Mouse (Mus musculus) MEL-GATA-1-ER (cell line): ENCODE data around the gene 4921507P07Rik.
"Not testable (repeated sequence)": the region's sequence is repeated elsewhere in the genome, so short reads cannot be mapped to it uniquely, and the experiment has no call there.

Source experiments
- DNase-seq: peaks from one replicate; pipeline ENCODE4 v3.0.0-alpha.2; 2012; ENCODE audit warnings: low read depth; ENCODE audit errors: extremely low read depth

Gene 4921507P07Rik

DNA sequence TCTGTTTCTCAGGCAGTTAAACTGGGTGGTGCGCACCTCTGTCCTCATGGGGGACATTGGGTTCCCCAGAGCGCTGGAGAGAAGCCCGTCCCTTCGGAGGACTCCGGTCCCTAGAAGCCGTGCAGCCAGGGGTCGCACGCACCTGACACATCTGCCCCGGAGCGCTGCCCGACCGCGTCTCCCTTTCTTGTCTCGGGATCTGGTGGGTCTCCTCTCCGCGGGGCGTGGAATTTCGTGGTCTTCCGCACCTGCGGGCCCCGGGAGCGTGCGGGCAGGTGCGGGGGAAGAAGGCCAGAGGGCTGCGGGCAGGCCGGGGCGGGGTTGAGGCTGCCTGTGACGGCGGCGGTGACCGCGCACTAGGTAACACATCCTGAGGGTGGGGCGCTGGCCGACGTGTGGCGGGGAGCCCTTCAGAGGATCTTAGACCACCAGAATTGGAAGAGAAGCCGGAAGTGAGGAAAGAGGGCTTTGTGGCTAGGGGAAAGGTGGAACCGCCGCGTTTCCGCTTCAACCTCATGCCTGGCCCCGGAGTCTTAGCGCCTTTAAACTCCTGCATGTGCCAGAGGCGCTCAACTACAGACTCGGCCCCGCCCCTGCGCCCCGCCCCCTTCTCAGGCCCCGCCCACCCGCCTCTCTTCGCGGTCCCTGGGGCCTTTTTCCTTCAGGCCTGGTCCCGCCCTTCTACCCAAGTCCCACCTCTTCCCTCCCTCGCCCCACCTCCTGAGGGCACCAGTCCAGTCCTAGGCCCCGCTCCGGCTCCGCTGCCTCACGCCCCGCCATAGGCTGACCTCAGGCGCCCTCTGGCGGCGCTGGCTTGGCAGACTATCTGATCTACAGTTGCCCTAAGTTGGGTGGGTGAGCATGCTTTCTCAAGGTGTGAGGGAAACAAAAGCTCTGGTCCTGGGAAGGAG, at the start of gene 4921507P07Rik:
TSS of gene 4921507P07Rik (minus strand) at position 332 of the 911 bp plus-strand sequence.
- DNase-seq = peak; percentile 74

DNA sequence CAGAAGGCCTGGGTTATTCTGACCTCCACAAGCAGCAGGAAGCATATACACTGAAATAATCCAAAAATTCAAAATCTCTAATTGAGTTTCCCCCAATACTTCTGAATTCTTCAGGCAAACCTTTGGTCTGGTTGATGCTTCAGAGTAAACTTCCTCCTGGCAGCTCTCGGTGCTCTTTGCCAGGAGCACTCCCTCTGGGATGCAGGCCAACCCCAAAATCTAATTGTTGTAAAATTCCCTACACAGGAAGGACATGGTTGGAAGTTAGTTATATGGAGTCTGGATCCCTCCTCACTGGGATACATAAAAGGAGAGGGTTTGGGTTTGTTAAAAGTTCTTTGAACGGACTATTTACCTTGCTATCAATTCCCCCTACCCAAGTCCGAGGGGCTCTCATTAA, 48.3 kb upstream of the 4921507P07Rik start:
- no peak for DNase-seq

DNA sequence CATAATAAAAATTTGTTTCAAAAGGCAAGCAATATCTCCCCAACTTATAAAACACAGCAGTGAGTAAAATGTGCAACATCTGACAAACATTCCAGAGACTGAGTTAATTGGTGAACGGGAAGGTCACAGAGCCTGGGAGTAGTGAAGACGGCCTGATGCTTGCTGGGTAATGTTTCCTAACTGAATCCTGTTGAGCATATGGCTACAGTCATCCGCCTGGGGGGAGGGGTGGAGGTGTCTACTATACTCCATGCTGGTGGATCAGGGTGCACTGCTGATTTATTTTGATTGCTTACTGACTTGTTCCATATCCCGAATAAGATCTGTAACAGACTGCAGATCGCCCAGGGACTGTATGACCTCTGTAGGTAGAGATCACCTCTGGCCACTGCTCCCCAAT, 45.5 kb upstream of the 4921507P07Rik start:
- DNase-seq = no peak

DNA sequence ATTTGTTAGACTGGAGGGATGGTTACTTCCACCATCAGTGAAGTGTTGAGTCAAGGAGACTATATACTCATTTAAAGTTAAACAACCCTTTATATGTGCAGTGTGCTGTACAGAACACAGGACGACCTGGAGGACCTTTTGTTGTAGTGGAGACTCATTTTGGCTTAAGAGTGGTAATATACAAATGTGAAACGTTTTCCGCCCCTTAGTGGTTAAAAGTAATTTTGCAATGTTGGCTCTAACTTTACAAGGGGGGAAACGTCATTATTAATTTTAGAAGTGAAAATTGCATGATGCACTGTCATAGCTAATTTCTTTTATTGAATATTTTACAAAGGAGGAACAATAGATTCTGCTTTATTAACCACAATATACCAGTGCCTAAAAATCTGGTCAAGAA, 43.9 kb upstream of the 4921507P07Rik start:
- no peak for DNase-seq

DNA sequence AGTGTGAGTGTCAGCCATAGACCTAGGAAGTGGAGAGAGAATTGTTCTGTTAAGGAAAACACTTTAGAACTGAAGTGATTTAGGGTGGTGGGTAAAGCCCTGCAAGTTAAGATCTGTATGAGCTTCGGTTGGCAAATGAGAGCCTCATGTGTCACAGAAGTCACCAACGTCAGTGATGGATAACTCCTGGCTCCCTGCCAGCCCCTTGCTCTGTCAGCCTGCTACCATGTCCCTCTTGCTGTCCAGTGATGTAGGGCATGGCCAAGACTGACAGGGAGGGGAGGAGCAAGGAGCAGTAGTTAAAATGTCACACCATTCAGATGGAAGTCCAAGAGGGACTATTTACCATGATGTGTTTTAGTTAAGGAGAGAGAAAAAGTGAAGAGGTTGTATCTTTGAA, 43.2 kb upstream of the 4921507P07Rik start:
- no peak for DNase-seq

DNA sequence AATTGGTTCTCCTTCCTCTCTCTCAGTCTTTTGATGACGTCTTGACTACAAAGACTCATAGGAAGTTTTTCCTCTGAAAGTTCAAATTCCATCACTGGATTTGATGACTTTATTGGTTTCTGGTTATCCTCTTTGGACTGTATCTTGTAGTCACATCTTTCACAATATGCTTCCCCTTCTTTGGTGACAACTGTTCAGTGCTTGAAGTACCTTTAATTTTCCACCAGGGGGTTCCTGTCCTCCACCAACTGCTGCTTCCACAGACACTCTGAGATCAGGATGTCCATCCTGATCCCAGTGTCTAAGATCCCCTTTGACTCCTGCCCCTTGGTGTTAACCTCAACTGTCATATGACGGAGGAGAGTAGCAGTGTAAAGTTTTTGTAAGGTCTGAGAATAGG, 29.7 kb upstream of the 4921507P07Rik start:
- DNase-seq = not testable (repeated sequence)

DNA sequence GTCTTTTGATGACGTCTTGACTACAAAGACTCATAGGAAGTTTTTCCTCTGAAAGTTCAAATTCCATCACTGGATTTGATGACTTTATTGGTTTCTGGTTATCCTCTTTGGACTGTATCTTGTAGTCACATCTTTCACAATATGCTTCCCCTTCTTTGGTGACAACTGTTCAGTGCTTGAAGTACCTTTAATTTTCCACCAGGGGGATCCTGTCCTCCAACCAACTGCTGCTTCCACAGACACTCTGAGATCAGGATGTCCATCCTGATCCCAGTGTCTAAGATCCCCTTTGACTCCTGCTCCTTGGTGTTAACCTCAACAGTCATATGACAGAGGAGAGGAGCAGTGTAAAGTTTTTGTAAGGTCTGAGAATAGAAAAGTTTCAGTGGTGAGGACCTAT, 21.8 kb upstream of the 4921507P07Rik start:
- DNase-seq = not testable (repeated sequence)

DNA sequence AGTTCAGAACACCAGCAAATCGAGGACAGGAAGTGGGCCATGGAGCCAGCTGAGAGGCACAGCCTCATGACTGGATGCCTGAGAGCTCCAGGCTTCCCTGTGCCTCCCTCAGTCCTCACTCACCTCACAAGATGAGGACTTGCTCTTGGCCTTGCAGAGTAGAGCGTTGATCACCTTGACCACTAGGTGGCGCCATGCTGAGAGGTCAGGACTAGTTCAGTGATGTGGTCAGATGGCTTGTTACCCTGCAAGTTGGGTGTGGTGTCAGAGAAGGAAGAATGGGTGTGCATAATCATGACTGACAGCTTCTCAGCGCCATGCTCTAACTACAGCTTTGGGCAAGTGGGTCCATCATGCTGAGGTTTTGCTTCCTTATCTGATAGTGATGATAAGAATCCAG, 5.2 kb upstream of the 4921507P07Rik start:
- DNase-seq = peak; percentile 53

DNA sequence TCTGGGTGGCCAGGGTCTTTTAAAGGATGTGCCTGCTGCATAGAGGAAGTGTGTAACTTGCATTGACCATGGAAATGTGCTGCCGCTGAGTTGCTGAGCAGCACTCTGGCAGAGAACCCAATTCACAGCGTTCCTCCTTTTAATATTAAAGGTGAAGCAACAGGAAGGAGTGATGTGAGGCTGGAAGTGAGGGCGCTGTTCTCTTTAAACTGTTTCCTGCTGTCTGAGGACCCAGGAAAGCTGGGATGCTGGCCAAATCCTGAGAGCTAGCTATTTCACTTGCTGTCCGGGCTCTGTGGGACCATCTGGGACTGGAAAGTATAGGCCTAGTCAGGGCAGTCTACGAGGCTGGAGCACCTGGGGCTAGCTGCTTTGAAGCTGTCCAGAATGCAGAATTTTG, 2.1 kb upstream of the 4921507P07Rik start:
- DNase-seq = no peak

DNA sequence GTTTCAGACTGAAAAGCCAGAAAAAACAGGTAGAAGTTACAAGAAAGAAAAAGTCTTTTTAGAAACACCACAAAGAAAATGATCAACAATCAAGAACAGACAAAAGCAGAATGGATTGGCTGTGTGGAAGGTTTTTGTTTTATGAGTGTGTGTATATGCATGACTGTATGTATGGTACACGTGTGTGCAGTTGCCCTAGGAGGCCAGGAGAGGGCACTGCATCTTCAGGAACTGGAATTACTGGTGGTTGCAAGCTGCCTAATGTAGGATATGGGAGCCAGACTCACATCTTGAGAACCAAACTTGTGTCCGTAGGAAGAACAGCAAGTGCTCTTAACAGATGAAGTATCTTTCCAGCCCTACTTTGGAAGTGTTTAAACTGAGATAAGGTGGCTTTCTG, 2.1 kb downstream of the 4921507P07Rik start:
- DNase-seq = no peak

DNA sequence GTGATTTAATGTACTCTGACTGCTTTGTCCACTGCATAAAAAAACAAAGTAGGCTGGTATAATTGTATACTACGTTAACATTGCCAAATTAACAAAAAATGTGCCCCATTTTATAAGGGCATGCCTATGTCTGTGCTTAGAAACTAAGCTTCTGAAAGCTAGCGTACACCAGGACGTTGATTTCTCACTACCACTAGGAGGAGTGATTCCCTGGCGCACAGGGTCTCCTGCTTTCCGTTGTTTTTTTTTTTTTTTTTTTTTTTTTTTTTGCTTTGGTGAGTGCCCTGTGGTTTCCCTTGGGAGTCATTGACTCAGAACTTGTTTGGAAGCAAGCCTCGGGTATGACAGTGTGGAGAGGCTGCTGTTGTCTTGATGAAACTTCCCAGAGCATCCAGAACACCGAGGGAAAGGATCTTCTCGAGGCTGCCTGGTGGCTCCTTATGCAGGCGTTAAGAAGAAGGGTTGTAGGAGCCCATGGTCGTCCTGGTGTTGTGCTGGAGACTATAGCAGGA, 3.0 kb downstream of the 4921507P07Rik start:
- DNase-seq = no peak

DNA sequence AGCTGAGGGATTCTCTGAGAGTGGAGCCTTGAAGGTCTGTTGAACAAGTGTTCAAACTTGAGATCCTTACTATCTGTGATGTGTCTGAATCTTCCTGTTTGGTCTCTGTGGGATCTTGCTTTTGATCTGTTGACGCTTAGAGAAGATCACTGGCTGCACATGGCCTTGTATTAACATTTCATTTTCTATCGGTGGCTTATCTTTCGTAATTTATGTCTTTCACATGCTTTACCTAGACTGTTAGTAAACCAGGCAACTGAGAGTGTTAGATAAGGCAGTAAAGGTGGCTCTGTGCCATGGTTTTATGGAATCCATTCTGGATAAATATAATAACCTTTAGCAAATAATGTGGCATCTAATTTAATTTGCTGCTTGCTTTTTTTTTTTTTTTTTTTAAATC, 6.2 kb downstream of the 4921507P07Rik start:
- DNase-seq = no peak

DNA sequence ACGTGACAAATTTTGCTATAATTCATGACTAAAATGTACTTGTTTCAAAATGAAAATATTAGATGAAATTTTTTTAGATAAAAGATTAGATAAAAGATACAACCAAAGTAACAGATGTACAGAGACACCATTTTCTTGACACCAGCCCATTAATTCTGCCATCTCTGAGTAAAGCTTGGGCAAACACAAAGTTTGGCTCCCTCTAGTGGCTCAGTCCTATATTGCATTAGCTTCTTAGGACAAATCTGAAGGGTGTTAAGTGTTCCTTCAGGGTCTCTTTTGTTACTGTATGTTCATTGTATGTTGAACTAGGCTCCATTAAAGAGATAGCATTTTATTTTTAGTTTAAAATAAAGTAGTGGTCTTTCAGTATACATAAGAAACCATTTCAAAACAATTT, 8.2 kb downstream of the 4921507P07Rik start:
- DNase-seq = peak; percentile 63

DNA sequence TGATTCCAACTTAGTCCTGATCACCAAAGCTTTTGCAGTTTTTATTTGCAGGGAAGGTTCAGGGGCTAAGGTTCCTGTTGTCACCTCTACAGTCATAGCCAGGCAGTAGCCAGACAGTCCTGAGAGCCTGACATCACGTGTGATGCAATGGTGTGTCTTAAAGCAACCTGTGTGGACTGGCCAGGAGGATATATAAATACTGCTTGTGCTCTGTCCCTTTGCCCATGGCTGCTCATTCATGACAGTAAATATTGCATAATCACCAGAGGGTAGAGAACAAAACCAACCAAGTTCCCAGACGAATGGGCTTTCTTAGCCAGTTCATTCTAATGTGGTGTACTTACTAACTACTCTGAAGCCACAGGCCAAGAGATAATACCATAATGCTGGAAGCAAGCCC, 9.0 kb downstream of the 4921507P07Rik start:
- no peak for DNase-seq

DNA sequence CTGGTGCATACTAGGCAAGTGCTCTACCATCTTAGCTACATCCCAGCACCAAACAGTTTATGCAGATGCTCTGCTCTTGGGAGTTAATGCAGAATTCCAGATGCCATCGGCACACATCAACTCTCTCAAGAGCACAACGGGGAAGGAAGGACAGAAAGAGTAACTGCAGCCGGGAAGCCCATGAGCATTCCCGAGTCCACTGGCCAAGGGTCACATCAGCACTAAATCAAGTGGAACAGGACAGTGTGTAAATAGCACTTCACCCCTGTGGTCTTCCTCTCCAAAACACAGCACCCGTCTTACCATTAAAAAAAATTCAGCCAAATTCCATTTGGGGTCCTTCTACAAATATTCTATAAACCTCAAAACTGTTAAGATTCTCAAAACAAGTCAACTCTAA, 10.1 kb downstream of the 4921507P07Rik start:
- DNase-seq = no peak

DNA sequence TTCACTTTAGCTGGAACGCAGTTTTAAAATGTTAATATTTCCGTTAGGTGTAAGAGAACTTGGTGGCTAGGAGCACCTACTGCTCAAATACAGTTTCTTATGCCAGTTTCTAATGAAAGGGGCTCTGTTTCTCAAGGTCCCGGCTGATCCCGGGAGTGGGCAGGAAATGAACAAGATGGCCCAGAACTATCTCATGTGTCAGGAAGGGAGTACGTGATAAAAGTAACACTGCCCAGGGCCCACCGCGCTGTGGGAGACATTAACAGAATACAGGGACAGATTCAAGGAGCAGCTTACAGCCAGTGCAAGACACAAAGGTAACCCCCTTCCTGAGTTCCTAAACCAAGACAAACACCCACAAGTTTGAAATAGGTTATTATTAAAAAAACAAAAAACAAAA, 10.7 kb downstream of the 4921507P07Rik start:
- no peak for DNase-seq

DNA sequence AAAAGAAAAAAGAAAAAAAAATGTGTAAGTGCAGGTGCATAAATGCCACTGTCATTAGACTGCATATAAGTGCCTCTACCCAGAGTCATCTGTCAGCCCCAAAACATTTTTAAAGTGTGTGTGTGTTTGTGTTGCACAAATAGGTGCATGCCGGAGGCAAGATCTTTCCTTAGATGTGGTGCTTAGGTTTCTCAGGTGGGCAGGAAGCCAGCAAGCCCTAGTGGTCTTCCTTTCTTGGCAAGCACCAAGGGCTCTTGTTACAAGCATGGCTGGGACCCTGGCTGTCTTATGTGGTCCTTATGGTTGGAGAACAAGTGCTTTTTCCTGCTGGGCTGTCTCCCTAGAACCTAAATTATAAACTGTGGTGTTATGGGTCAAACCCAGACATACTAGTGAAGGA, 24.8 kb downstream of the 4921507P07Rik start:
- DNase-seq = no peak

DNA sequence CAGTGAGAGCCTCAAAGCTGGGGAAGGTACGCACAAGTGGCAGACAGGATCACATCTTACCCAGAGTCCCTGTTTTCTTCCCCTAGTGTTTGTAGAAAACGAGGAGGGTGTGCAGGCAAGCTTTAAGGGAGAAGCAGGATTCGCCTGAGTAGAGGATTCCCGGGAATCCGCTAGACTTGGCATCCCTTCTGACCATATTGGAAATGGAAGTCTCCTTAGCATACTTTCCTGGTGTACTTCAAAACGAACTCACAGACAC, 29.5 kb downstream of the 4921507P07Rik start:
- peak; percentile 6 for DNase-seq

DNA sequence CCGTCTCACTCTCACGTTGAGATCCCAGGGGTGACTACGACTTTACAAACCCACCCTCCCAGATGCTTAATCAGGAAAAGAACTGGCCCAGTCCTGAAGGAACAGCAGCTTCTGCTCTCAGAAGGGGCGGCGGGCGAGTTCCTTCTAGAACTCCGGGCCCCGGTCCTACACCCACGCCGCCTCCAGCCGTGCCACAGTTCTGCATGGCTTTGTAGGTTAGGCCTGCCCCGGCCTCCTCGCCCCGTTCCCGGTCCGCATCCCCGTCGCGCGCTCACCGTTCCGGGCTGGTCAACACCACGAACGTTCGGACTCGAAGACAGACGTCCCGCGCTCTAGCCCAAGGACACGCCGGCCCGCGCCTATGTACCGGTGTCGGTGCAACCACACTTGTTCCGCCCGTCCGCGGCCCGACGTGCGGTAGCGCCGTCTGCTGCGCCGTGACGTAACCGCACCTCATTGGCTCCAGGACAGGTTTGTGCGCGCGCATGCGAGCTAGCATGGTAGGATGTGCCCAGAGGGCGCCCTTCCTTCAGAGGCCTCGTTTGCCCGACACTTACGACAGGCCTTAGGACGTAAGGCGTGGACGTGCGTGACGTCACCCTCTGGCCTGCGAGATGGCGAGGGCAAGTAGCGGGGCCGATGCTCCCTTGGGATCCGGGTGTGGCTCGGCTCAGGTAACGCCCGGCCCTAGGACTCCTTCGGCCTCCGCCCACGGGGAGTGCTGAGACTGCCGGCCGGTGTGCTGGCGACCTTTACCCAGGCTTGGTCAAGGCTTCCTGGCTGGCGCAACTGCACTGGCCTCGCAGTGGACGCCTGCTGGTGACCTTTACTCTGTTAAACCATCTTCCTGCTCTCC, 30.1 kb downstream of the 4921507P07Rik start, which contains the start of gene Cycs:
TSS of gene Cycs (minus strand) at position 398 of the 856 bp plus-strand sequence.
- DNase-seq = peak; percentile 96

DNA sequence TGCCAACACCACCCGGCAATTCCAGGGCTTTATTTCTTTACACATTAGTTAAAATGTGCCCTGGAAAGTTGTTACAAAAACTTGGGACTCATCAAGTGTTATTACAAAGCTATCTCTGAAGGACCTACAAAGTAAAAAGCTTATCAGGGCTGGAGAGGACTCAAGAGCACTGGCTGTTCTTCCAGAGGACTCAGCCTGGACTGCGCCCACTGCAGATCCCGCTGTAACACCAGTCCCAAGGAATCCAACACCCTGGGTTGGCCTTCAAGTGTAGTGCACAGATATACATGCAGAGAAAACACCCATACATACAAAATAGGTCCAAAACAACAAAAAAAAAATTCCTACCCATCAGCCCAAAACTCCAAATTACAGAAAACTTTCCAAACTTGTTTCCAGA, 32.8 kb downstream of the 4921507P07Rik start:
- DNase-seq = no peak

DNA sequence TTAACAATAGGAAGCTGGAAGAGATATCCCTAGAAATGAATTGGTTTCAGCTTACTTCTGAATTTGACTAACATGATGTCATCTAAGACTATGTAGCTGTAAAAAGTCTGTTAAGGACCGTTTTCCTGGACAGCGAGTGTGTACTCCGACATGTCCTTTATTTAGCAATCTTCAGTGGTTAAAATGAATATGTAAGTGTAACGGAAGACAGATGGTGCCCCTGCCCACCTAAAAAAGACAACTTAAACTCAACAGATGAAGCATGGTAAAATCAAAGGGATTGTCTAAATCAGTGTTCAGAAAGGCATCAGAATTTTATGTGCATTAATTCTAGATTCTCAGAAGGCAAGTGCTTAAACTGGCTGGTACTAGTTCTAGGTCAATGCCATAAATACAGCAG, 34.0 kb downstream of the 4921507P07Rik start:
- DNase-seq = no peak

DNA sequence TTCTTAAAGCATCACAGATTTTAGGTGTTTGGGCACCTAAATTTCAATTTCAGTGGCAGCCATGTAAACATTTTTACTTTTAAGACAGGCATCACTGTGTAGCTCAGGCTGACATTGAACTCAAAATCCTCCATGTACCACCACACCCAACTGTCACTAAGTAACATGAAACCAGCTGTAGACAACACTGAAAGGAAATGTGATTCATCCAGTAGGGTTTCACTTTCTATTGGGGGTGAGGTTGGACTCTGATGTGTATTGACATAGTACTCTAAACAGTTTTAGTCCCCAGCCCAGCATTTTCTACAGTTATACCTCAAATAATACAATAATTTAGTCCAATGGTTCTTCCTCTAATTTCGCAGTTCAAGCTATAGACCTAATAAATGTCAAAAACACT, 35.7 kb downstream of the 4921507P07Rik start:
- DNase-seq = no peak
